Mouse (Mus musculus) forebrain, embryonic 15.5 days (tissue): ENCODE data around the gene 1190005I06Rik. TPM values are rescaled to one million over a fixed set of nuclear protein-coding genes. Genes with fewer than 3 reads are reported as not detected.
"Not testable (repeated sequence)": the region's sequence is repeated elsewhere in the genome, so short reads cannot be mapped to it uniquely, and the experiment has no call there.

Source experiments
- ATAC-seq: fragments of 200-750 bp; cut with Nextera tagmentation; replicated peaks from 2 replicates; pipeline ENCODE4 v1.8.0; 2017; ENCODE audit warnings: mild to moderate bottlenecking, moderate TSS enrichment, moderate library complexity
- H3K27ac ChIP-seq: fragments of 300-500 bp; sonication (generic); replicated peaks from 2 replicates; pipeline ENCODE4 v1.5.1; 2015; ENCODE audit warnings: mild to moderate bottlenecking, inconsistent platforms
- H3K27me3 ChIP-seq: fragments of 300-500 bp; sonication (generic); 2 replicates; pipeline ENCODE4 v1.6.1; 2015; ENCODE audit warnings: inconsistent platforms
- H3K36me3 ChIP-seq: fragments of 300-500 bp; sonication (generic); 2 replicates; pipeline ENCODE4 v1.6.1; 2015; ENCODE audit warnings: mild to moderate bottlenecking, inconsistent platforms
- H3K4me1 ChIP-seq: fragments of 300-500 bp; sonication (generic); 2 replicates; pipeline ENCODE4 v1.6.1; 2015; ENCODE audit warnings: inconsistent platforms
- H3K4me2 ChIP-seq: fragments of 300-500 bp; sonication (generic); replicated peaks from 2 replicates; pipeline ENCODE4 v1.6.1; 2015; ENCODE audit warnings: mild to moderate bottlenecking, inconsistent platforms
- H3K4me3 ChIP-seq: fragments of 300-500 bp; sonication (generic); 2 replicates; pipeline ENCODE4 v1.5.1; 2015; ENCODE audit warnings: mild to moderate bottlenecking, inconsistent platforms
- H3K9ac ChIP-seq: fragments of 300-500 bp; sonication (generic); replicated peaks from 2 replicates; pipeline ENCODE4 v1.6.1; 2015; ENCODE audit warnings: mild to moderate bottlenecking, inconsistent platforms
- H3K9me3 ChIP-seq: fragments of 300-500 bp; sonication (generic); 2 replicates; pipeline ENCODE4 v1.6.1; 2016; ENCODE audit warnings: inconsistent platforms
- WGBS: fragments of 180-500 bp; shearing (Covaris S2); methylation state at CpG from one replicate; pipeline ENCODE4 v1.1.7; 2015; ENCODE audit warnings: mixed read lengths; 5-methylcytosine and 5-hydroxymethylcytosine counted together
- polyA plus RNA-seq: library from polyadenylated mRNA; unstranded; fragments of >200 nt; fragmentation: Nextera tagmentation; extraction: Ambion mirVana; gene quantifications from 2 replicates; pipeline ENCODE4 v1.2.1, GENCODE M21; 2015

1190005I06Rik gene
- polyA plus RNA-seq, 1 experiment from 2014 or later: 11.3 TPM

- H3K4me2 ChIP-seq: no peak overlapping the region
- no peak overlapping the region for H3K27ac ChIP-seq
- no peak for ATAC-seq
- no peaks in the 10 kb centered on the region for H3K27me3 ChIP-seq
- no peak overlapping the region for H3K4me3 ChIP-seq
- no peaks in the 10 kb centered on the region for H3K36me3 ChIP-seq
- no peaks in the 10 kb centered on the region for H3K9me3 ChIP-seq
- no peak overlapping the region for H3K9ac ChIP-seq
- 76% methylated on average over 10 of the region's 10 CpGs for WGBS
- H3K4me1 ChIP-seq: no peaks in the 10 kb centered on the region
These were observed 33.7 kb upstream of the 1190005I06Rik start for GRCm38 (mm10) chr8:120681113-120681512.

GRCm38 (mm10) chr8:120680405-120680804 is 33.0 kb upstream of the 1190005I06Rik start:
- not testable (repeated sequence) for H3K4me1 ChIP-seq, H3K9ac ChIP-seq, H3K27ac ChIP-seq, H3K36me3 ChIP-seq, H3K9me3 ChIP-seq, H3K4me2 ChIP-seq, H3K27me3 ChIP-seq, H3K4me3 ChIP-seq, ATAC-seq
- WGBS: 64% methylated on average over 7 of the region's 7 CpGs

- Histone ChIP-seq H3K27me3 (no peaks in the 10 kb centered on the region), H3K27ac (no peak overlapping the region), H3K9ac (no peak overlapping the region), H3K4me3 (no peak overlapping the region), H3K4me2 (no peak overlapping the region), H3K9me3 (no peaks in the 10 kb centered on the region), H3K36me3 (no peaks in the 10 kb centered on the region), H3K4me1 (no peaks in the 10 kb centered on the region)
- ATAC-seq: no peak
- WGBS: 81% methylated on average over 11 of the region's 11 CpGs
These were observed 32.4 kb upstream of the 1190005I06Rik start for GRCm38 (mm10) chr8:120679629-120680387.

- 12% methylated on average over 10 of the region's 10 CpGs for WGBS
- H3K27ac ChIP-seq: no peak overlapping the region
- H3K9me3 ChIP-seq: no peaks in the 10 kb centered on the region
- no peak overlapping the region for H3K4me3 ChIP-seq
- no peaks in the 10 kb centered on the region for H3K4me1 ChIP-seq
- H3K9ac ChIP-seq: no peak overlapping the region
- H3K27me3 ChIP-seq: no peaks in the 10 kb centered on the region
- H3K36me3 ChIP-seq: peaks cover 9% of the 10 kb centered on the region
- no peak overlapping the region for H3K4me2 ChIP-seq
- peak; percentile 53 for ATAC-seq
These were observed 31.0 kb upstream of the 1190005I06Rik start for GRCm38 (mm10) chr8:120678447-120678846.

GRCm38 (mm10) chr8:120675718-120676117 is 28.3 kb upstream of the 1190005I06Rik start:
- no peak for ATAC-seq
- Histone ChIP-seq H3K27ac (no peak overlapping the region), H3K4me1 (no peaks in the 10 kb centered on the region), H3K4me3 (no peak overlapping the region), H3K9ac (no peak overlapping the region), H3K9me3 (no peaks in the 10 kb centered on the region), H3K4me2 (no peak overlapping the region), H3K36me3 (peaks cover 33% of the 10 kb centered on the region), H3K27me3 (no peaks in the 10 kb centered on the region)
- 73% methylated on average over 8 of the region's 8 CpGs for WGBS

- H3K36me3 ChIP-seq: peaks cover 42% of the 10 kb centered on the region
- WGBS: 91% methylated on average over 7 of the region's 7 CpGs
These were observed 25.9 kb upstream of the 1190005I06Rik start for GRCm38 (mm10) chr8:120673298-120673697.

GRCm38 (mm10) chr8:120672626-120673229 is 25.3 kb upstream of the 1190005I06Rik start:
- WGBS: 92% methylated on average over 16 of the region's 16 CpGs
- Histone ChIP-seq H3K27ac (no peak overlapping the region), H3K27me3 (no peaks in the 10 kb centered on the region), H3K36me3 (peaks cover 42% of the 10 kb centered on the region), H3K4me1 (peaks cover 14% of the 10 kb centered on the region), H3K9me3 (no peaks in the 10 kb centered on the region), H3K4me2 (no peak overlapping the region), H3K9ac (no peak overlapping the region), H3K4me3 (no peak overlapping the region)
- ATAC-seq: no peak

More at GRCm38 (mm10) chr8:120673298-120673697, 25.9 kb upstream of the 1190005I06Rik start:
- H3K9ac ChIP-seq: no peak overlapping the region
- no peak for ATAC-seq
- H3K4me1 ChIP-seq: peaks cover 14% of the 10 kb centered on the region
- no peaks in the 10 kb centered on the region for H3K27me3 ChIP-seq
- H3K4me3 ChIP-seq: no peak overlapping the region
- no peak overlapping the region for H3K4me2 ChIP-seq
- H3K9me3 ChIP-seq: no peaks in the 10 kb centered on the region
- no peak overlapping the region for H3K27ac ChIP-seq

GRCm38 (mm10) chr8:120671775-120672174 is 24.3 kb upstream of the 1190005I06Rik start:
- ATAC-seq: no peak
- Histone ChIP-seq H3K4me2 (no peak overlapping the region), H3K27me3 (no peaks in the 10 kb centered on the region), H3K4me3 (no peak overlapping the region), H3K27ac (no peak overlapping the region), H3K36me3 (peaks cover 42% of the 10 kb centered on the region), H3K9me3 (no peaks in the 10 kb centered on the region), H3K4me1 (peaks cover 19% of the 10 kb centered on the region), H3K9ac (no peak overlapping the region)
- WGBS: 49% methylated on average over 6 of the region's 6 CpGs

- H3K4me1 ChIP-seq: peaks cover 47% of the 10 kb centered on the region
- ATAC-seq: no peak
These were observed 21.0 kb upstream of the 1190005I06Rik start, which contains the start of gene Emc8 for GRCm38 (mm10) chr8:120668374-120668905. Gene Emc8 (minus strand): TSS chr8:120668573.

GRCm38 (mm10) chr8:120667561-120668373 is 20.3 kb upstream of the 1190005I06Rik start, which contains the start of the genes Gm27021 and Cox4i1:
Gene Gm27021 (minus strand): TSS chr8:120668079.
Gene Cox4i1 (plus strand): TSS chr8:120668222.
- peak within 1 kb of the TSS; percentile 97 for H3K4me3 ChIP-seq
- H3K9ac ChIP-seq: peak within 1 kb of the TSS; percentile 87
- no peaks in the 10 kb centered on the region for H3K27me3 ChIP-seq
- peaks cover 27% of the 10 kb centered on the region for H3K36me3 ChIP-seq
- H3K4me2 ChIP-seq: peak within 1 kb of the TSS; percentile 93
- no peaks in the 10 kb centered on the region for H3K9me3 ChIP-seq
- peak within 1 kb of the TSS; percentile 82 for H3K27ac ChIP-seq
- WGBS: under 1% methylated on average over 102 of the region's 105 CpGs
- peaks cover 47% of the 10 kb centered on the region for H3K4me1 ChIP-seq
- ATAC-seq: peak; percentile 94

More at GRCm38 (mm10) chr8:120668374-120668905, 21.0 kb upstream of the 1190005I06Rik start, which contains the start of gene Emc8:
- Histone ChIP-seq H3K9ac (peak within 1 kb of the TSS; percentile 87), H3K27me3 (no peaks in the 10 kb centered on the region), H3K36me3 (peaks cover 33% of the 10 kb centered on the region), H3K27ac (peak within 1 kb of the TSS; percentile 82), H3K4me2 (peak within 1 kb of the TSS; percentile 93), H3K4me3 (peak within 1 kb of the TSS; percentile 97), H3K9me3 (no peaks in the 10 kb centered on the region)
- under 1% methylated on average over 51 of the region's 51 CpGs for WGBS

GRCm38 (mm10) chr8:120666807-120667470 is 19.5 kb upstream of the 1190005I06Rik start:
- H3K27ac ChIP-seq: peak overlapping the region; percentile 28; the same call in 1 of the 2 replicates
- ATAC-seq: no peak
- WGBS: under 1% methylated on average over 17 of the region's 17 CpGs

More at GRCm38 (mm10) chr8:120666807-120667470, 19.5 kb upstream of the 1190005I06Rik start:
- Histone ChIP-seq H3K4me2 (peak overlapping the region; percentile 93), H3K27me3 (no peaks in the 10 kb centered on the region), H3K4me3 (peak overlapping the region; percentile 97), H3K9ac (peak overlapping the region; percentile 87), H3K4me1 (peaks cover 47% of the 10 kb centered on the region), H3K9me3 (no peaks in the 10 kb centered on the region), H3K36me3 (peaks cover 19% of the 10 kb centered on the region)
